Mouse (Mus musculus) intestine, embryonic 16.5 days (tissue): Measurements from ENCODE around the gene Mpp1. TPM values are rescaled to one million over a fixed set of nuclear protein-coding genes. Genes with fewer than 3 reads are reported as not detected.
"Not testable (repeated sequence)": the region's sequence is repeated elsewhere in the genome, so short reads cannot be mapped to it uniquely, and the experiment has no call there.

Experiments used
- ATAC-seq: fragments of 200-750 bp; cut with Nextera tagmentation; 2 replicates; pipeline ENCODE4 v1.8.0; 2017; ENCODE audit warnings: moderate TSS enrichment, moderate library complexity
- H3K27ac ChIP-seq: fragments of 300-500 bp; sonication (generic); 2 replicates; pipeline ENCODE4 v1.5.1; 2014; ENCODE audit warnings: mild to moderate bottlenecking, low read length
- H3K27me3 ChIP-seq: fragments of 300-500 bp; sonication (generic); replicated peaks from 2 replicates; pipeline ENCODE4 v1.6.1; 2014; ENCODE audit warnings: low read length, control low read depth, mixed read lengths; ENCODE audit not compliant: control insufficient read depth, insufficient read depth
- H3K36me3 ChIP-seq: fragments of 300-500 bp; sonication (generic); 2 replicates; pipeline ENCODE4 v1.6.1; 2014; ENCODE audit warnings: low read length, control low read depth; ENCODE audit not compliant: control insufficient read depth, insufficient read depth
- H3K4me1 ChIP-seq: fragments of 300-500 bp; sonication (generic); 2 replicates; pipeline ENCODE4 v1.6.1; 2014; ENCODE audit warnings: low read length, control low read depth, mixed read lengths; ENCODE audit not compliant: control insufficient read depth, insufficient read depth
- H3K4me2 ChIP-seq: fragments of 300-500 bp; sonication (generic); 2 replicates; pipeline ENCODE4 v1.6.1; 2014; ENCODE audit warnings: low read depth, low read length, control low read depth
- H3K4me3 ChIP-seq: fragments of 300-500 bp; sonication (generic); 2 replicates; pipeline ENCODE4 v1.5.1; 2014; ENCODE audit warnings: mild to moderate bottlenecking, low read length
- H3K9ac ChIP-seq: fragments of 300-500 bp; sonication (generic); 2 replicates; pipeline ENCODE4 v1.6.1; 2014; ENCODE audit warnings: low read depth, low read length
- H3K9me3 ChIP-seq: fragments of 300-500 bp; sonication (generic); 2 replicates; pipeline ENCODE4 v1.6.1; 2016; ENCODE audit warnings: low read length, control low read depth; ENCODE audit not compliant: control insufficient read depth
- WGBS: fragments of 180-500 bp; shearing (Covaris S2); extraction: QIAGEN DNeasy Blood & Tissue Kit; methylation state at CpG from one replicate; pipeline ENCODE4 v1.1.7; 2014; 5-methylcytosine and 5-hydroxymethylcytosine counted together
- polyA plus RNA-seq: library from polyadenylated mRNA; unstranded; fragments of >200 nt; fragmentation: Nextera tagmentation; extraction: Ambion mirVana; gene quantifications from 2 replicates; pipeline ENCODE4 v1.2.1, GENCODE M21; 2015

Gene Mpp1
- 136 and 153 TPM in 2 replicates for polyA plus RNA-seq

- Histone ChIP-seq H3K4me1 (peaks cover 2% of the 10 kb centered on the region; the same call in 1 of the 2 replicates), H3K27me3 (no peaks in the 10 kb centered on the region), H3K27ac (peak within 1 kb of the TSS; percentile 82), H3K36me3 (no peaks in the 10 kb centered on the region), H3K9me3 (no peaks in the 10 kb centered on the region), H3K4me3 (peak within 1 kb of the TSS; percentile 61), H3K4me2 (peak within 1 kb of the TSS; percentile 46), H3K9ac (peak within 1 kb of the TSS; percentile 77)
- 15% methylated on average over 33 of the region's 36 CpGs for WGBS
- ATAC-seq = peak; percentile 98
Observed at GRCm38 (mm10) chrX:75130467-75131160, at the start of gene Mpp1. Gene Mpp1 (minus strand): TSS chrX:75131016.

- 48% methylated on average over 1 of the region's 1 CpGs for WGBS
- no peak within 1 kb of the TSS for H3K27ac ChIP-seq
- H3K9ac ChIP-seq = no peak within 1 kb of the TSS
- H3K9me3 ChIP-seq = no peaks in the 10 kb centered on the region
- H3K36me3 ChIP-seq = no peaks in the 10 kb centered on the region
- no peak for ATAC-seq
- H3K4me3 ChIP-seq = no peak within 1 kb of the TSS
- no peaks in the 10 kb centered on the region for H3K27me3 ChIP-seq
- H3K4me2 ChIP-seq = no peak within 1 kb of the TSS
- no peaks in the 10 kb centered on the region for H3K4me1 ChIP-seq
Observed at GRCm38 (mm10) chrX:75163670-75164069, 32.9 kb upstream of the Mpp1 start, which contains the start of gene Smim9. Gene Smim9 (minus strand): TSS chrX:75163770.

GRCm38 (mm10) chrX:75155576-75156243 is 24.9 kb upstream of the Mpp1 start:
- H3K27me3 ChIP-seq = no peaks in the 10 kb centered on the region
- H3K4me2 ChIP-seq = peak overlapping the region; percentile 58
- H3K4me1 ChIP-seq = no peaks in the 10 kb centered on the region
- H3K9ac ChIP-seq = peak overlapping the region; percentile 60
- H3K27ac ChIP-seq = no peak overlapping the region
- WGBS = 30% methylated on average over 19 of the region's 49 CpGs
- H3K4me3 ChIP-seq = peak overlapping the region; percentile 43
- ATAC-seq = peak; percentile 95
- H3K9me3 ChIP-seq = no peaks in the 10 kb centered on the region
- no peaks in the 10 kb centered on the region for H3K36me3 ChIP-seq

- Histone ChIP-seq H3K9ac (no peak overlapping the region), H3K4me3 (no peak overlapping the region), H3K36me3 (no peaks in the 10 kb centered on the region), H3K9me3 (no peaks in the 10 kb centered on the region), H3K4me1 (no peaks in the 10 kb centered on the region), H3K27ac (no peak overlapping the region), H3K4me2 (no peak overlapping the region), H3K27me3 (no peaks in the 10 kb centered on the region)
- peak; percentile 58 for ATAC-seq
- WGBS = 57% methylated on average over 1 of the region's 1 CpGs
Observed at GRCm38 (mm10) chrX:75152249-75152648, 21.4 kb upstream of the Mpp1 start.

- H3K4me2 ChIP-seq = no peak overlapping the region
- no peaks in the 10 kb centered on the region for H3K36me3 ChIP-seq
- WGBS = 82% methylated on average over 2 of the region's 2 CpGs
- no peak overlapping the region for H3K27ac ChIP-seq
- no peak for ATAC-seq
- no peak overlapping the region for H3K4me3 ChIP-seq
- H3K9me3 ChIP-seq = no peaks in the 10 kb centered on the region
- no peaks in the 10 kb centered on the region for H3K4me1 ChIP-seq
- no peaks in the 10 kb centered on the region for H3K27me3 ChIP-seq
- H3K9ac ChIP-seq = no peak overlapping the region
Observed at GRCm38 (mm10) chrX:75150304-75150703, 19.5 kb upstream of the Mpp1 start.

GRCm38 (mm10) chrX:75148414-75148813 is 17.6 kb upstream of the Mpp1 start:
- H3K4me2 ChIP-seq = no peak overlapping the region
- 74% methylated on average over 4 of the region's 4 CpGs for WGBS
- no peak overlapping the region for H3K4me3 ChIP-seq
- ATAC-seq = no peak; the same call in 1 of the 2 replicates
- no peak overlapping the region for H3K9ac ChIP-seq
- H3K9me3 ChIP-seq = no peaks in the 10 kb centered on the region
- no peaks in the 10 kb centered on the region for H3K27me3 ChIP-seq
- no peak overlapping the region; the same call in 1 of the 2 replicates for H3K27ac ChIP-seq
- no peaks in the 10 kb centered on the region for H3K36me3 ChIP-seq
- no peaks in the 10 kb centered on the region for H3K4me1 ChIP-seq

GRCm38 (mm10) chrX:75143124-75143555 is 12.3 kb upstream of the Mpp1 start:
- peak overlapping the region; percentile 49 for H3K9ac ChIP-seq

GRCm38 (mm10) chrX:75138182-75138581 is 7.4 kb upstream of the Mpp1 start:
- ATAC-seq = no peak
- no peaks in the 10 kb centered on the region for H3K4me1 ChIP-seq
- 89% methylated on average over 2 of the region's 2 CpGs for WGBS
- no peak overlapping the region for H3K4me3 ChIP-seq
- H3K27me3 ChIP-seq = no peaks in the 10 kb centered on the region
- no peak overlapping the region for H3K27ac ChIP-seq
- no peaks in the 10 kb centered on the region for H3K36me3 ChIP-seq
- no peak overlapping the region for H3K9ac ChIP-seq
- H3K9me3 ChIP-seq = no peaks in the 10 kb centered on the region
- H3K4me2 ChIP-seq = no peak overlapping the region

More at GRCm38 (mm10) chrX:75143124-75143555, 12.3 kb upstream of the Mpp1 start:
- H3K4me2 ChIP-seq = peak overlapping the region; percentile 55
- peak overlapping the region; percentile 29 for H3K4me3 ChIP-seq
- not testable (repeated sequence) for H3K4me1 ChIP-seq, H3K36me3 ChIP-seq, H3K27me3 ChIP-seq, H3K9me3 ChIP-seq, H3K27ac ChIP-seq
- peak; percentile 69 for ATAC-seq
- WGBS = 22% methylated on average over 22 of the region's 42 CpGs

GRCm38 (mm10) chrX:75137729-75138128 is 6.9 kb upstream of the Mpp1 start:
- WGBS = 78% methylated on average over 2 of the region's 2 CpGs

More at GRCm38 (mm10) chrX:75137729-75138128, 6.9 kb upstream of the Mpp1 start:
- H3K9ac ChIP-seq = no peak overlapping the region
- no peaks in the 10 kb centered on the region for H3K27me3 ChIP-seq
- no peak overlapping the region for H3K4me2 ChIP-seq
- H3K4me1 ChIP-seq = no peaks in the 10 kb centered on the region
- no peaks in the 10 kb centered on the region for H3K36me3 ChIP-seq
- no peak for ATAC-seq
- H3K9me3 ChIP-seq = no peaks in the 10 kb centered on the region
- H3K27ac ChIP-seq = no peak overlapping the region
- no peak overlapping the region for H3K4me3 ChIP-seq
